Mouse (Mus musculus): ENCODE measurements around the gene Rictor. TPM values are rescaled to one million over a fixed set of nuclear protein-coding genes. Genes with fewer than 3 reads are reported as not detected.

The Rictor gene
- polyA plus RNA-seq, 1 experiment, result 2.4 TPM

GRCm38 (mm10) chr15:6714819-6715218, 6.6 kb downstream of the Rictor start:
- Histone ChIP-seq H3K27me3 (ENCODE audit: control insufficient read depth, insufficient read depth, insufficient read length) (no peaks in the 10 kb centered on the region), H3K4me3 (no peak overlapping the region), H3K36me3 (ENCODE audit: control insufficient read depth, insufficient read depth) (no peaks in the 10 kb centered on the region), H3ac (ENCODE audit: control insufficient read depth, insufficient read length) (no peak overlapping the region), H3K79me2 (ENCODE audit: control insufficient read depth, insufficient read depth) (peaks cover 100% of the 10 kb centered on the region), H3K4me2 (ENCODE audit: low read depth) (no peak overlapping the region)
- no peak for TF ChIP-seq MYOD1 (IDR thresholded peaks at IDR 0.05; ENCODE audit: control insufficient read depth in 1 of 3, insufficient read length in 2 of 3, low read depth in 2 of 3)
- TF ChIP-seq MYOG (IDR thresholded peaks at IDR 0.05; ENCODE audit: control insufficient read depth in 1 of 3, insufficient read depth in 1 of 3, insufficient read length in 2 of 3, low read depth in 2 of 3), result no peak
- TF ChIP-seq CEBPB (IDR thresholded peaks at IDR 0.05; ENCODE audit: insufficient read depth, poor library complexity, severe bottlenecking), result no peak
- TF ChIP-seq MAX (IDR thresholded peaks at IDR 0.05; ENCODE audit: low read depth), result no peak
- TF ChIP-seq POLR2AphosphoS2 (IDR thresholded peaks at IDR 0.05; ENCODE audit: insufficient read length, low read depth), result no peak
- TF ChIP-seq E2F4 (IDR thresholded peaks at IDR 0.05; ENCODE audit: insufficient read depth), result no peak
- no peak for TF ChIP-seq SRF (IDR thresholded peaks at IDR 0.05; ENCODE audit: control insufficient read depth, insufficient read length, low read depth)
- no peak for TF ChIP-seq USF1 (IDR thresholded peaks at IDR 0.05; ENCODE audit: low read depth)
- no peak for TF ChIP-seq REST (IDR thresholded peaks at IDR 0.05; ENCODE audit: insufficient read depth, insufficient read length)
- TF ChIP-seq POLR2A (IDR thresholded peaks at IDR 0.05; ENCODE audit: insufficient read length, low read depth), result no peak
- TF ChIP-seq TCF12 (IDR thresholded peaks at IDR 0.05; ENCODE audit: insufficient read depth, poor library complexity, severe bottlenecking), result no peak
- no peak for TF ChIP-seq TCF3 (IDR thresholded peaks at IDR 0.05; ENCODE audit: insufficient read length, low read depth)

- Histone ChIP-seq H3K79me2 (ENCODE audit: control insufficient read depth, insufficient read depth) (peaks cover 100% of the 10 kb centered on the region), H3K4me2 (ENCODE audit: low read depth) (no peak overlapping the region), H3K4me3 (no peak overlapping the region), H3K27me3 (ENCODE audit: control insufficient read depth, insufficient read depth, insufficient read length) (no peaks in the 10 kb centered on the region), H3K36me3 (ENCODE audit: control insufficient read depth, insufficient read depth) (no peaks in the 10 kb centered on the region), H3ac (ENCODE audit: control insufficient read depth, insufficient read length) (no peak overlapping the region)
- TF ChIP-seq MAX (IDR thresholded peaks at IDR 0.05; ENCODE audit: low read depth), result no peak
- TF ChIP-seq E2F4 (IDR thresholded peaks at IDR 0.05; ENCODE audit: insufficient read depth), result no peak
- no peak for TF ChIP-seq POLR2A (IDR thresholded peaks at IDR 0.05; ENCODE audit: insufficient read length, low read depth)
- no peak for TF ChIP-seq MYOG (IDR thresholded peaks at IDR 0.05; ENCODE audit: control insufficient read depth in 1 of 3, insufficient read depth in 1 of 3, insufficient read length in 2 of 3, low read depth in 2 of 3)
- TF ChIP-seq USF1 (IDR thresholded peaks at IDR 0.05; ENCODE audit: low read depth), result no peak
Measured at GRCm38 (mm10) chr15:6715237-6715636, 7.1 kb downstream of the Rictor start.

- TF ChIP-seq POLR2A (IDR thresholded peaks at IDR 0.05; ENCODE audit: insufficient read length, low read depth), result no peak
- TF ChIP-seq MYOD1 (IDR thresholded peaks at IDR 0.05; ENCODE audit: control insufficient read depth in 1 of 3, insufficient read length in 2 of 3, low read depth in 2 of 3), result no peak
- no peak for TF ChIP-seq USF1 (IDR thresholded peaks at IDR 0.05; ENCODE audit: low read depth)
- TF ChIP-seq MAX (IDR thresholded peaks at IDR 0.05; ENCODE audit: low read depth), result no peak
- no peak for TF ChIP-seq SRF (IDR thresholded peaks at IDR 0.05; ENCODE audit: control insufficient read depth, insufficient read length, low read depth)
- no peak for TF ChIP-seq MYOG (IDR thresholded peaks at IDR 0.05; ENCODE audit: control insufficient read depth in 1 of 3, insufficient read depth in 1 of 3, insufficient read length in 2 of 3, low read depth in 2 of 3)
- TF ChIP-seq TCF3 (IDR thresholded peaks at IDR 0.05; ENCODE audit: insufficient read length, low read depth), result no peak
- no peak for TF ChIP-seq E2F4 (IDR thresholded peaks at IDR 0.05; ENCODE audit: insufficient read depth)
- TF ChIP-seq CEBPB (IDR thresholded peaks at IDR 0.05; ENCODE audit: insufficient read depth, poor library complexity, severe bottlenecking), result no peak
- no peak for TF ChIP-seq POLR2AphosphoS2 (IDR thresholded peaks at IDR 0.05; ENCODE audit: insufficient read length, low read depth)
- no peak for TF ChIP-seq TCF12 (IDR thresholded peaks at IDR 0.05; ENCODE audit: insufficient read depth, poor library complexity, severe bottlenecking)
- no peak for TF ChIP-seq REST (IDR thresholded peaks at IDR 0.05; ENCODE audit: insufficient read depth, insufficient read length)
- Histone ChIP-seq H3K79me2 (ENCODE audit: control insufficient read depth, insufficient read depth) (peaks cover 100% of the 10 kb centered on the region), H3K4me3 (no peak overlapping the region), H3K36me3 (ENCODE audit: control insufficient read depth, insufficient read depth) (no peaks in the 10 kb centered on the region), H3K27me3 (ENCODE audit: control insufficient read depth, insufficient read depth, insufficient read length) (no peaks in the 10 kb centered on the region), H3ac (ENCODE audit: control insufficient read depth, insufficient read length) (no peak overlapping the region), H3K4me2 (ENCODE audit: low read depth) (no peak overlapping the region)
Measured at GRCm38 (mm10) chr15:6721385-6721784, 13.2 kb downstream of the Rictor start.

GRCm38 (mm10) chr15:6721802-6722201, 13.6 kb downstream of the Rictor start:
- H3K4me3 ChIP-seq, result no peak overlapping the region
- H3K36me3 ChIP-seq (ENCODE audit: control insufficient read depth, insufficient read depth), result no peaks in the 10 kb centered on the region
- no peak overlapping the region for H3K4me2 ChIP-seq (ENCODE audit: low read depth)
- H3K79me2 ChIP-seq (ENCODE audit: control insufficient read depth, insufficient read depth), result peaks cover 100% of the 10 kb centered on the region
- TF ChIP-seq REST (IDR thresholded peaks at IDR 0.05; ENCODE audit: insufficient read depth, insufficient read length) (no peak), CEBPB (IDR thresholded peaks at IDR 0.05; ENCODE audit: insufficient read depth, poor library complexity, severe bottlenecking) (no peak), USF1 (IDR thresholded peaks at IDR 0.05; ENCODE audit: low read depth) (no peak), POLR2AphosphoS2 (IDR thresholded peaks at IDR 0.05; ENCODE audit: insufficient read length, low read depth) (no peak)
- H3K27me3 ChIP-seq (ENCODE audit: control insufficient read depth, insufficient read depth, insufficient read length), result no peaks in the 10 kb centered on the region
- no peak overlapping the region for H3ac ChIP-seq (ENCODE audit: control insufficient read depth, insufficient read length)

GRCm38 (mm10) chr15:6722405-6723176, 14.4 kb downstream of the Rictor start:
- H3K79me2 ChIP-seq (ENCODE audit: control insufficient read depth, insufficient read depth), result peaks cover 100% of the 10 kb centered on the region

More at GRCm38 (mm10) chr15:6722405-6723176, 14.4 kb downstream of the Rictor start:
- no peaks in the 10 kb centered on the region for H3K36me3 ChIP-seq (ENCODE audit: control insufficient read depth, insufficient read depth)
- H3K27me3 ChIP-seq (ENCODE audit: control insufficient read depth, insufficient read depth, insufficient read length), result no peaks in the 10 kb centered on the region
- H3K4me2 ChIP-seq (ENCODE audit: low read depth), result no peak overlapping the region
- TF ChIP-seq E2F4 (IDR thresholded peaks at IDR 0.05; ENCODE audit: insufficient read depth), result no peak
- TF ChIP-seq TCF12 (IDR thresholded peaks at IDR 0.05; ENCODE audit: insufficient read depth, poor library complexity, severe bottlenecking), result no peak
- no peak for TF ChIP-seq SRF (IDR thresholded peaks at IDR 0.05; ENCODE audit: control insufficient read depth, insufficient read length, low read depth)
- TF ChIP-seq MYOG (IDR thresholded peaks at IDR 0.05; ENCODE audit: control insufficient read depth in 1 of 3, insufficient read depth in 1 of 3, insufficient read length in 2 of 3, low read depth in 2 of 3), result no peak
- no peak for TF ChIP-seq TCF3 (IDR thresholded peaks at IDR 0.05; ENCODE audit: insufficient read length, low read depth)
- TF ChIP-seq USF1 (IDR thresholded peaks at IDR 0.05; ENCODE audit: low read depth), result no peak
- TF ChIP-seq MYOD1 (IDR thresholded peaks at IDR 0.05; ENCODE audit: control insufficient read depth in 1 of 3, insufficient read length in 2 of 3, low read depth in 2 of 3), result no peak
- TF ChIP-seq REST (IDR thresholded peaks at IDR 0.05; ENCODE audit: insufficient read depth, insufficient read length), result no peak
- no peak for TF ChIP-seq POLR2AphosphoS2 (IDR thresholded peaks at IDR 0.05; ENCODE audit: insufficient read length, low read depth)
- TF ChIP-seq CEBPB (IDR thresholded peaks at IDR 0.05; ENCODE audit: insufficient read depth, poor library complexity, severe bottlenecking), result no peak
- no peak for TF ChIP-seq MAX (IDR thresholded peaks at IDR 0.05; ENCODE audit: low read depth)
- TF ChIP-seq POLR2A (IDR thresholded peaks at IDR 0.05; ENCODE audit: insufficient read length, low read depth), result no peak
- H3ac ChIP-seq (ENCODE audit: control insufficient read depth, insufficient read length), result no peak overlapping the region
- no peak overlapping the region for H3K4me3 ChIP-seq

Data from myocyte (in vitro differentiated cells).